Mouse (Mus musculus) stomach, postnatal 0 days (tissue): Measurements from ENCODE around the gene Pom121. TPM values are rescaled to one million over a fixed set of nuclear protein-coding genes. Genes with fewer than 3 reads are reported as not detected.

Experiments
- ATAC-seq: fragments of 200-750 bp; cut with Nextera tagmentation; 2 replicates; pipeline ENCODE4 v1.8.0; 2017; ENCODE audit not compliant: low FRiP score, low TSS enrichment
- DNase-seq: peaks from one replicate; pipeline ENCODE4 v3.0.0-alpha.2; 2016; ENCODE audit warnings: low spot score
- H3K27ac ChIP-seq: fragments of 300-500 bp; sonication (generic); replicated peaks from 2 replicates; pipeline ENCODE4 v1.5.1; 2014; ENCODE audit warnings: mild to moderate bottlenecking, control low read depth
- H3K27me3 ChIP-seq: fragments of 300-500 bp; sonication (generic); 2 replicates; pipeline ENCODE4 v1.6.1; 2014; ENCODE audit warnings: low read length; ENCODE audit not compliant: control insufficient read depth, insufficient read depth
- H3K36me3 ChIP-seq: fragments of 300-500 bp; sonication (generic); 2 replicates; pipeline ENCODE4 v1.6.1; 2014; ENCODE audit warnings: low read length, mixed read lengths; ENCODE audit not compliant: control insufficient read depth, insufficient read depth
- H3K4me1 ChIP-seq: fragments of 300-500 bp; sonication (generic); replicated peaks from 2 replicates; pipeline ENCODE4 v1.6.1; 2014; ENCODE audit warnings: antibody characterized with exemption; ENCODE audit not compliant: control insufficient read depth, insufficient read depth
- H3K4me2 ChIP-seq: fragments of 300-500 bp; sonication (generic); replicated peaks from 2 replicates; pipeline ENCODE4 v1.6.1; 2014; ENCODE audit warnings: low read depth, mild to moderate bottlenecking, control low read depth, moderate library complexity
- H3K4me3 ChIP-seq: fragments of 300-500 bp; sonication (generic); 2 replicates; pipeline ENCODE4 v1.5.1; 2014; ENCODE audit warnings: low read depth, low read length, control low read depth
- H3K9ac ChIP-seq: fragments of 300-500 bp; sonication (generic); 2 replicates; pipeline ENCODE4 v1.6.1; 2014; ENCODE audit warnings: mild to moderate bottlenecking, low read length, control low read depth, mixed read lengths
- H3K9me3 ChIP-seq: fragments of 300-500 bp; sonication (generic); 2 replicates; pipeline ENCODE4 v1.6.1; 2016; ENCODE audit warnings: low read length; ENCODE audit not compliant: control insufficient read depth
- CTCF ChIP-seq: IDR thresholded peaks from 2 replicates; pipeline ENCODE4 v1.5.1; 2016; ENCODE audit warnings: antibody characterized with exemption, low read depth, mild to moderate bottlenecking, moderate library complexity
- EP300 ChIP-seq: optimal IDR thresholded peaks from 2 replicates; pipeline ENCODE3; 2016; ENCODE audit warnings: antibody characterized with exemption
- WGBS: fragments of 180-500 bp; shearing (Covaris S2); extraction: QIAGEN DNeasy Blood & Tissue Kit; methylation state at CpG from one replicate; pipeline ENCODE4 v1.1.7; 2014; 5-methylcytosine and 5-hydroxymethylcytosine counted together
- polyA plus RNA-seq: library from polyadenylated mRNA; unstranded; fragments of >200 nt; fragmentation: Nextera tagmentation; extraction: Ambion mirVana; gene quantifications from 2 replicates; pipeline ENCODE4 v1.2.1, GENCODE M21; 2015

The Pom121 gene
- 3.6 and 3.9 TPM in 2 replicates for polyA plus RNA-seq

GRCm38 (mm10) chr5:135394004-135394823 is at the start of gene Pom121:
Pom121 (minus strand) TSS chr5:135394546.
- Histone ChIP-seq H3K4me3 (peak within 1 kb of the TSS; percentile 94), H3K27ac (peak within 1 kb of the TSS; percentile 93), H3K9ac (peak within 1 kb of the TSS; percentile 99), H3K36me3 (peaks cover 5% of the 10 kb centered on the region), H3K9me3 (no peaks in the 10 kb centered on the region), H3K27me3 (no peaks in the 10 kb centered on the region), H3K4me2 (peak within 1 kb of the TSS; percentile 96), H3K4me1 (no peaks in the 10 kb centered on the region)
- ATAC-seq (peak; percentile 90), DNase-seq (peak; percentile 88)
- TF ChIP-seq EP300 = no peak
- no peak for TF ChIP-seq CTCF
- under 1% methylated on average over 79 of the region's 110 CpGs for WGBS

DNA sequence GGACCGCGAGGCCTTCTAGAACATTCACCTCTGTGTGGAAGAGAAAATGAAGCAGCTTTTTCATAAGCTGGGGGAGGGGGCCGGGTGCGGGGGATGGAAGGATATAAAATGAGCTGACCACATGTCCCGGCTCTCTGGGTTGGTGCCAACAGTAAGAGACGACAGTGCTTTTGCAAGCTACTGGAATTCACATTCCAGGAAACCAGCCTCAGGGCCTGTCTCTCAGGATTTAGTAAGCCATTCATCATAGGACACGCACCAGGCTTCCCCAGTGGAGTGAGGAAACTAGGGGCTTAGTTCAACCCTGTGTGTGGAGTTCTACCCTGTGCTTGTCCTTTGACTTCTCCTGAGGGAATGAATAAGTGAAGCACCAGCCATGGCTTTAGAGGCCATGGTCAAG is 48.1 kb upstream of the Pom121 start:
- ATAC-seq = no peak; the same call in 1 of the 2 replicates
- no peaks in the 10 kb centered on the region; the same call in 1 of the 2 replicates for H3K36me3 ChIP-seq
- 71% methylated on average over 7 of the region's 7 CpGs for WGBS

DNA sequence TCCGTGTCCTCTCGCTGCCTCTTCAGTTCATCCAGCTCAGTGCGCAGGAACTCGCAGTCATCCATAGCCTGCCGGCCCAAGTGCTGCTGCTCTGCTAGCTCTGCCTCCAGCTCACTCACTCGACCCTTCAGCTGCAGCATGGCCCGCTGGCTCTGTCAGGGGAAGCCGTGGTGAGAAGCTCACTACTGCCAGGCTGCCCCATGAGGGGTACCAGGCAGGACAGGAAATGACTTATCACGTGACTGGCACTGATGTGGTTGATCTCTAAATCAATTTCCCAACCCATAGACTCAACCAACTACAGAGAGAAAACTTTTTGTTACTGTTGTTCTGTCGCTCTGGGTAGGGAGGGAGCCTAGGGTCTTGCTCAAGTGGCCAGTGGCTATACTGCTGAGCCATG is 40.7 kb upstream of the Pom121 start:
- 94% methylated on average over 10 of the region's 10 CpGs for WGBS

More for the DNA sequence above, 48.1 kb upstream of the Pom121 start:
- Histone ChIP-seq H3K9ac (no peak overlapping the region), H3K9me3 (no peaks in the 10 kb centered on the region), H3K4me1 (no peaks in the 10 kb centered on the region), H3K27me3 (no peaks in the 10 kb centered on the region), H3K27ac (no peak overlapping the region), H3K4me2 (no peak overlapping the region), H3K4me3 (no peak overlapping the region)
- DNase-seq = no peak
- TF ChIP-seq CTCF (no peak), EP300 (no peak)

DNA sequence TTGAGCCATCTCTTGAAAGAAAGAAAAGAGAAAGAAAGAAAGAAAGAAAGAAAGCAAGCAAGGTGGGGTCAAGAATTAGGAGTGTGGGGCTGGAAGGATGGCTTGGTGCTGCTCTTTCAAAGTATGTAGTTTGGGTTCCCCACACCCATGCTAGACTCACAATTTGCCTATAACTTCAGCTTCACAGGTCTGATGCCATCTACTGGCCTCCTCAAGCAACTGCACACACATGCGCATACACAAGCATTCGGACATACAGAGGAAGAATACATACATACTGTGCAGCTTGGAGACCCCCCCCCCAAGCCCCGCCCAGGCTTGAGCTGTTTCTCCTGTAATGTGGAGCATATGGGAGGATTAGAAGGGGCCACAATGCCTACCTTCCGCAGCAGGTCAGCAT is 39.5 kb upstream of the Pom121 start:
- 94% methylated on average over 4 of the region's 4 CpGs for WGBS
- TF ChIP-seq CTCF = no peak
- TF ChIP-seq EP300 = no peak
- Histone ChIP-seq H3K9ac (no peak overlapping the region), H3K9me3 (no peaks in the 10 kb centered on the region), H3K36me3 (no peaks in the 10 kb centered on the region; the same call in 1 of the 2 replicates), H3K4me2 (no peak overlapping the region), H3K4me3 (no peak overlapping the region), H3K27me3 (no peaks in the 10 kb centered on the region), H3K27ac (no peak overlapping the region), H3K4me1 (no peaks in the 10 kb centered on the region)
- DNase-seq (no peak), ATAC-seq (no peak)

More for the DNA sequence above, 40.7 kb upstream of the Pom121 start:
- Histone ChIP-seq H3K9ac (no peak overlapping the region), H3K36me3 (no peaks in the 10 kb centered on the region; the same call in 1 of the 2 replicates), H3K4me2 (no peak overlapping the region), H3K27me3 (no peaks in the 10 kb centered on the region), H3K9me3 (no peaks in the 10 kb centered on the region), H3K4me3 (no peak overlapping the region), H3K27ac (no peak overlapping the region), H3K4me1 (no peaks in the 10 kb centered on the region)
- no peak for TF ChIP-seq EP300
- TF ChIP-seq CTCF = no peak
- ATAC-seq (no peak), DNase-seq (no peak)

DNA sequence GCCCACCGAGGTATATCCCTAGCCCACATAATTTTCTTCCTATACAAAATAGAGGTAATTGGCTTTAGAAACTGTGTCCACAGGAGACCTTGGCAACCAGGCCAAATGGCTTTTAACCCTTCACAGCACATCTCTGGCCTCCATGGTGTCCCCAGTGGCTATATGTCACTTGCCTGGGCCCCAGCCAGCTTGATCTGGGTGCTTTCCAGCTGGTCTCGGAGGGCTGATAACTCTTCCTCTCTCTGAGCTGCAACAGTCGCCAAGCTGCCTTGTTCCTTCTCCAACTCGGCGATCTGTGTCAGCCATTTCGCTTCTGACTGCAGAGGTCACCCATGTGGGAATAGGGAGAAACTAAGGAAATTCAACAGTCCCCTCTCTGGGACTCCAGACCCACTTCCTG is 36.8 kb upstream of the Pom121 start:
- H3K27me3 ChIP-seq = no peaks in the 10 kb centered on the region
- 75% methylated on average over 6 of the region's 6 CpGs for WGBS
- DNase-seq (no peak), ATAC-seq (no peak)
- H3K4me2 ChIP-seq = no peak overlapping the region
- H3K9me3 ChIP-seq = no peaks in the 10 kb centered on the region
- no peak for TF ChIP-seq EP300
- no peak for TF ChIP-seq CTCF
- H3K4me3 ChIP-seq = no peak overlapping the region
- H3K27ac ChIP-seq = no peak overlapping the region
- no peaks in the 10 kb centered on the region for H3K4me1 ChIP-seq
- H3K36me3 ChIP-seq = peaks cover 4% of the 10 kb centered on the region; the same call in 1 of the 2 replicates
- no peak overlapping the region for H3K9ac ChIP-seq

DNA sequence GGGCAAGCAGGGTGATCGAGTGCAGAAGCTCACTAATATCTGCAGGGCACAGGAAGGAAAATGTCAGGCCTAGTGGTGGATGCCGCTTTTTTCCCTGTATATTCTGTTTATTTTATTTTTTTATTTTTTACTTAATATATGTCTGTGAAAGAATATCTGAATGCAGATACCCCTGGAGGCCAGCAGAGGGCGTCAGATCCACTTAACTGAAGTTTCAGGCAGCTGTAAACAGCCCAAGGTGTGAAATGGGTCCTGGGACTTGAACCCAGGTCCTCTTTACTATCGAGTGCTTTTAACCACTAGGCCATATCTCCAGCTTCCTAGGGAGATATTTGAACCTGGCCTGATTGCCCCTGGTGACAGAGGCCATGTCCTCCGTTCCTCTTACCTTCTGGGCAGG is 34.4 kb upstream of the Pom121 start:
- no peak for DNase-seq
- 78% methylated on average over 5 of the region's 5 CpGs for WGBS

More for the DNA sequence above, 34.4 kb upstream of the Pom121 start:
- no peaks in the 10 kb centered on the region for H3K27me3 ChIP-seq
- H3K27ac ChIP-seq = no peak overlapping the region
- no peak overlapping the region for H3K4me3 ChIP-seq
- no peak overlapping the region for H3K4me2 ChIP-seq
- H3K36me3 ChIP-seq = peaks cover 4% of the 10 kb centered on the region; the same call in 1 of the 2 replicates
- no peaks in the 10 kb centered on the region for H3K9me3 ChIP-seq
- H3K4me1 ChIP-seq = no peaks in the 10 kb centered on the region
- ATAC-seq = no peak
- H3K9ac ChIP-seq = no peak overlapping the region
- TF ChIP-seq EP300 (no peak), CTCF (peak; percentile 67)
